Mouse (Mus musculus): ENCODE results near the gene AB124611.
"Not testable (repeated sequence)": the region's sequence is repeated elsewhere in the genome, so short reads cannot be mapped to it uniquely, and the experiment has no call there.

AB124611 gene

DNA sequence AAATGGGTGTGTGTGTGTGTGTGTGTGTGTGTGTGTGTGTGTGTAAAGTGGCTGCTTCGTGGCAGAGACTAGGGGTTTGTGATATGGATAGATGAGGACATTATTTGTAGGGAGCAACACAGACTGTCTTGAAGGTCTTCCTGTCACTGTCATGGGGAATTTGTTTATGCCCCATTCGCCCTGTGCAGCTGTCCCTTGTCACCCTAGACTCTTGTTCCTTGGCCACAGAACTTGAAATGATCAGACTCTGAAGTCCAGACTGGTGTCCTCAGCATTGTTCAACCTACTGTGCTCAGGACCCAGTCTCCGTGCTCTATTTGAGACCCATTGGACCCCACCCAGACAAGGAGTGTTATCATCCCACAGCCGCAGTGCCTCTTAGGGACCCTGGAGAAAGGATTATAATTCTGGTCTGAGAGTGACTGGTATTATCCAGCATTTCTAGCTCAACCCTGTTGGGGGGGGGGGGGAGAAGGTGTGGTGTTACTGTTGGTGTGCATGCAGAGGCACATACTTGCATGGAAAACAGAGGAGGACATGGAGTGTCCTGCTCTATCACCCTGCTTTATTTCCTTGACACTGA lies 39.1 kb downstream of the AB124611 start:
- no peak for DNase-seq

DNA sequence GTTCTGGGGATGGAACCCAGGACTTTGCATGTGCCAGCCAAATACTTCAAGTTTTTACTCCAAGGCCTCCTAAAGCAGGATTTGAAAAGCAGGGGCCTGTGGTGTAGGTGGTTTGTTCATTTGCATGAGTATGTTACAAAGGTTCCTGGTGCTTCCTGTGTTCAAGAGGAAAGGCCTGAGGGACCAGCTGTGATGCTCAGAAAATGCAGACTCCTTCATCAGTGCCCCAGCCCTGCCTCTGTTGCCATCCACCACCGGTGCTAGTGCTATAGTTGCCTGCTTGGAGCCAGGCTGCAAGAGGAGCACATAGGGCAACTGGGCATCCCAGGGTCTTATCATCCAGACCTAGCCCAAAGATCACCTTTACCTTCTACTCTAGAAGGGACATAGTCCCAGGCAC lies 40.6 kb downstream of the AB124611 start:
- no peak for DNase-seq

- DNase-seq: no peak
Measured at GRCm38 (mm10) chr9:21567051-21567450, 41.1 kb downstream of the AB124611 start.

DNA sequence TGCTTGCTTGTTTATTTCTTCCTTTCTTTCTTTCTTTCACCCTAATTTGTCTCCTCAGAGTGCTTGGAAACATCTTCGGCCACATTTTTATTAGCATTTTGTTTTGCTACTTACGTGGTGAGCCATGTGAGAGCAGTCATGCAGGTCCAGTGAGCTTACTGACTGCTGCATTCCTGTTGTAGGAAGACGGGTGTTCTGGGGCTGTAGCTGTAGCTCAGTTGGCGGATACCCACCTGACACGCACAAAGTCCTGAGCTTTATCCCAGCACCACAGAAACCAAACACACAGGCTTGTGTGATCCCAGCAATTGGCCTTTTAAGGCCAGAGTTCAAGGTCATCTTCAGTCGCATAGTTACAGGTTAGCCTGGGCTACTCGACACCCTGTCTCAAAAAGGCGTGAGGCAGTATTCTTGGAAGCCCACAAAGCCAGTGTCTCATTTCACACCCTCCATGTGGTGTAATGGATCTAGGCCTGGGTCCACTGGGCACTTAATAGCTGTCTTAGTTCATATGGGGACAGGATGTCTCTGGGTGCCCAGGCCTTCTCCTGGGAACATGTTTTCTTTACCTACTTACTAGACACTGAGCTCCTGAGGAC lies 42.8 kb downstream of the AB124611 start:
- DNase-seq: no peak

- DNase-seq: no peak
Measured at GRCm38 (mm10) chr9:21574012-21574801, 48.2 kb downstream of the AB124611 start.

DNA sequence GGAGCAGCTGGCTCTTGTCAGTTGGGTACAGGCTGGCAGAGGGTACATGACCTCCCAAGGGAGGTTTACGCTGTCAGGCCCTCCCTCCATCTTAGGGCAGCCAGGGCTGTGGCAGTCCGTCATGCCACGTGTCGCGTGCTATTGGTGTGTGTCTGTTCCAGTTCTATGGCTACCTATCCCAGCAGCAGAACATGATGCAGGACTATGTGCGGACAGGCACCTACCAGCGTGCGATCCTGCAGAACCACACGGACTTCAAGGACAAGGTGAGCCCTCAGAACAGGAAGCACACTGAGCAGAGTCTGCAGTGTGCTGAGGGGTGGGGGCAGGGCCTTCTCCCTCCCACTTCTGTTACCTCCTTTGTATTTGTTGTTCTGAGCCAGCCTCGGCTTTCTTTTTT lies 49.3 kb downstream of the AB124611 start:
- DNase-seq: no peak

- no peak for DNase-seq
Measured at GRCm38 (mm10) chr9:21576286-21576685, 50.3 kb downstream of the AB124611 start.

DNA sequence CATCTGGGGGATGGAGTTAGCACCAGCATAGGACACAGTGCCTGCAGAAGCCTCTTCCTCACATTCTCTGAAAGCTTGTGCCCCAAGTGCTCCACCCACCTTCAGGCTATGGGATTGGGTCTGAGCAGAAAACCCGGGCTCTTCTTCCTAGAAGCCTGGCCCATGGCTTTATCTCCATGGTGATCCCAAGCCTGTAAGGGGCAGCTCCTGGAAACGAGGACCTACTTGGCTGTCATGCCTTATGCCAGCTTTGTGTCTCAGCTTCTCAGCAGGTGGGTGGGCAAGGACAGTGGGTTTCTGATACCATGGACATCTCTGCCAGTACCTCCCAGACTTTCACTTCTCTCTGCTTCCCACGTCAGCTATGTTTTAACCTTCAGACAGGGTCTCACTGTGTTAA lies 52.2 kb downstream of the AB124611 start:
- no peak for DNase-seq

- DNase-seq: no peak
Measured at GRCm38 (mm10) chr9:21585401-21585800, 59.4 kb downstream of the AB124611 start.

DNA sequence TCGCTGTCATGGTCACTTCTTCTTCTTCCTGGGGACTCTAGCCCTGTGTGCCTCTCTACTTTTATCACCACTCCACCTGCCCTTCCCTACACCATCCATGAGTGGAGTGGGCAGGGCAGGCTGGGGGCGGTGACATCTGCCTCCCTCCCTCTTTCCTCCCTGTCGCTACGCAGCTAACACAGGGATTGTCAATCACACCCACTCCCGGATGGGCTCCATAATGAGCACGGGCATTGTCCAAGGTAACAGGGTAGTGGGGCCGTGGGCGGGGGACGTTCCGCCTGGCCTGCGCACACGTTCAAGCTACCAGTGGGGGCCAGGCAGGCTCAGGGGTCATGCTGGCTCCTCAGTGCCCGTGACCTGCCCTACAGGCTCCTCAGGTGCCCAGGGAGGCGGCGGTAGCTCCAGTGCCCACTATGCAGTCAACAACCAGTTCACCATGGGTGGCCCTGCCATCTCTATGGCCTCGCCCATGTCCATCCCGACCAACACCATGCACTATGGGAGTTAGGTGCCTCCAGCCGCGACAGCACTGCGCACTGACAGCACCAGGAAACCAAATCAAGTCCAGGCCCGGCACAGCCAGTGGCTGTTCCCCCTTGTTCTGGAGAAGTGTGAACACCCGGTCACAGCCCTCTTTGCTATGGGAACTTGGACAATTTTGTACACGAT lies 61.8 kb downstream of the AB124611 start:
- DNase-seq: no peak

DNA sequence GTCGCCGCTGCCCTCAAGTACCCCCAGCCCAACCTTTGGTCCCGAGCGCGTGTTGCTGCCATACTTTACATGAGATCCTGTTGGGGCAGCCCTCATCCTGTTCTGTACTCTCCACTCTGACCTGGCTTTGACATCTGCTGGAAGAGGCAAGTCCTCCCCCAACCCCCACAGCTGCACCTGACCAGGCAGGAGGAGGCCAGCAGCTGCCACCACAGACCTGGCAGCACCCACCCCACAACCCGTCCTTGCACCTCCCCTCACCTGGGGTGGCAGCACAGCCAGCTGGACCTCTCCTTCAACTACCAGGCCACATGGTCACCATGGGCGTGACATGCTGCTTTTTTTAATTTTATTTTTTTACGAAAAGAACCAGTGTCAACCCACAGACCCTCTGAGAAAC lies 62.4 kb downstream of the AB124611 start:
- no peak for DNase-seq

DNA sequence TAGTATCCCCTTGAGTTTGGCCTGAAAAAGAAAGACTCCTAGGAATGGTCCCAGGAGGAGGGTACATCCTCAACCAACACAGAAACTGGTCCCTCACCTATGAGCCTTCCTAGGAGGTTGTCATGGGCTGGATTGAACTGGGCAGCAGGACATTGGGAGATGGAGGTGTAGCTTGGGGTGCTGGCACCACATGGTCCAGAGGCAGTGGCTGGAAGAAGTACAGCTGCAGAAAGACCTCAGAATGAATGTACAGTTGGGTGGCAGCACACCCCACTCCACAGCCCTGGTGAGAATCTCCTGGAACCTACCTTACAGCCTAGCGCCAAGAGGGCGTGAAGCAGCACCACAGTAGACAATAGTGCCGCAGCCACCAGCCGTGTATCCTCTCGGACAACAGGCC lies 63.6 kb downstream of the AB124611 start:
- no peak for DNase-seq

DNA sequence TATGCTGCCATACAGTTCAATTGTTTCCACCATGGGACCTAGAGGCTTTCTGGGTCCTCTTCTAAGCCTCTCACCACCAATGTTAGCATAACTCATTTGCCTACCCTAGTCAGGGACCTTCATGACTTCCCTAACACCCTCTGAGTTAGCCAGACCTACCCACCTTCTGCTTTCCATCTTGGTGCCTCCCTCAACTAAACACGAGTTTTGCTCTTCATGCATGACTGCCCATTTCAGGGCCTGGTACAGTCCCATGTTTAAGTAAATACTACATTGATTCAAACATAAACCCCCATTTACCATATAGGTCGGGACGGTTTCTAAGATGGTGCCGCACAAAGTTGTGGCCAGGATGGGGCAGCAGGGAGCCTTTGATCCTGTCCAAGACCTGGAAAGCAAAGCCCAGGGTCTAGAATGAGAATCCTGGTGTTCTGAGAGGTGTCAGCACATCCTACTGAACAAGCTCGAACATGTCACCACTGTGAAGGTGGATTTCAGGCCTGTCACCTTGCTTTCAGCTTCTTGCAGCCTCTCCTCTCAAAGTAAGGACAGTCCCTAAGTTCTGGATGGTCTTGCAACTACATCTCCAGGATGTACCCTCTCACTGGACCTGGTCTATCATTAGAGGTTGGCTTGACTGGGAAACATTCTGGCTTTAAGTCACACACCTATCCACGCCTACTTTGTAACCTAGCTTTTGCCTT lies 65.3 kb downstream of the AB124611 start:
- DNase-seq: no peak

GRCm38 (mm10) chr9:21591831-21592702 lies 66.1 kb downstream of the AB124611 start:
- no peak for DNase-seq

DNA sequence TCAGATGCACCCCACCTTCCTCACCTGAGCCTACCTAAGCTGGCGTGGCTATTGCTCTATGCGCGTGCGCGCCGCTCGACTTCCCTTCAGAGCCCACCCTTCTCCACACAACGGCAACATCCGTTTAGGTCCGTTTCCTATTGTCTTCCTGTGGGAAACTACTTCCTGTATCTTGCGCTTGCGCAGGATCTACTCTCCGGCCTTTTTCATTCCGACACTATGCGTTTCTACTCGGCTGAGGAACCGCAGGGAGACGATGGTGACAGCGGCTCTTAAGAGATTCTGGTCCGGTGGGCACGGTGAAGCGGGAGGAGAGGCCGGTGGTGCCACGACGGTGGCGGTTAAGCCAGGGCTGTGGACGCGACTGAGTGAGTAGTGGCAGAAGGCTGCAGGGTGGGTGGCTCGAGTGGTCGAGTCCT lies 66.7 kb downstream of the AB124611 start, which contains the start of the genes Timm29 and Yipf2:
Gene Timm29 (plus strand): TSS at position 20 of the 419 bp plus-strand sequence.
Gene Yipf2 (minus strand): TSS at position 126 of the 419 bp plus-strand sequence.
- peak; percentile 84 to 87 for DNase-seq

DNA sequence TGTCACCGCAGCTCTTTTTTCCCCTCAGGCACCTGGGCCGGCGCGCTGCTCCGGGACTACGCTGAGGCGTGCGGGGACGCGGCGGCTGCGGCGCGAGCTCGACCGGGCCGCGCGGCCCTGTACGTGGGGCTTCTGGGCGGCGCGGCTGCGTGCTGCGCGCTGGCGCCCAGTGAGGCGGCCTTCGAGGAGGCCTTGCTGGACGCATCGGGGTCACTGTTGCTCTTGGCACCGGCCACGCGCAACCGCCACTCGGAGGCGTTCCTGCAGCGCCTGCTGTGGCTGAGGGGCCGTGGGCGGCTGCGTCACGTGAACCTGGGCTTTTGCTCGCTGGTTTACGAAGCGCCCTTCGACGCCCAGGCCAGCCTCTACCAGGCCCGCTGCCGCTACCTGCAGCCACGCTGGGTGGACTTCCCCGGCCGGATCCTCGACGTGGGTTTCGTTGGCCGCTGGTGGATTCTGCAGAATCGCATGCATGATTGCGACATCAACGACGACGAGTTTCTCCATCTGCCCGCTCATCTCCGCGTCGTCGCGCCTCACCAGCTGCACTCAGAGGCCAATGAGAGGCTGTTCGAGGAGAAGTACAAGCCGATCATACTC lies 67.2 kb downstream of the AB124611 start:
- DNase-seq: peak; percentile 42 to 62

GRCm38 (mm10) chr9:21594350-21594749 lies 68.4 kb downstream of the AB124611 start:
- DNase-seq: not testable (repeated sequence)

DNA sequence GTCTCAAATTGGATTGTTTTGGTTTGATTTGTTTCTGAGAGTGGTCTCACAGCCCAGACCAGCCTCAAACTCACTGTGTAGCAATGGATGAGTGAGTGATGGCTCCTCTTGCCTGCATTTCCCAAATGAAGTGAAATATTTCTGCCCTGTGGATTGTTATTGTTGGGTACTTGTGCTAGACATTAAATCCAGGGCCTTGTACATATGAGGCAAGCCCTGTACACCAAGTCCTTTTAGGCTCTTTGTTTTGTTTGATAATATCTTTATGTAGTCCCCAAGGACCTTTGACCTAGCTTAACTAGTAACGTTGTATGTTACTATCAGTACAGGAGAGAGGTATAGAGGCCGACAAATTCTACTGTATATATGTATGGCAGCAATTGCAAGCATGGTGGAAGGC lies 68.9 kb downstream of the AB124611 start:
- DNase-seq: no peak

Measured in thymus, postnatal 36 days (tissue).